Mouse (Mus musculus) brain, embryonic 14.5 days (tissue): ENCODE data around the gene Rcn3.

Source experiments
- CTCF ChIP-seq: fragments of 200-500 bp; IDR thresholded peaks from 2 replicates; pipeline ENCODE4 v1.5.1; 2012; ENCODE audit warnings: inconsistent platforms, mild to moderate bottlenecking, moderate library complexity, borderline replicate concordance; ENCODE audit not compliant: insufficient read depth, insufficient read length; ENCODE audit errors: extremely low read depth
- POLR2A ChIP-seq: fragments of 200-500 bp; IDR thresholded peaks from 2 replicates; pipeline ENCODE4 v1.6.1; 2012; ENCODE audit warnings: mild to moderate bottlenecking, inconsistent platforms, borderline replicate concordance; ENCODE audit not compliant: poor library complexity, insufficient read depth, insufficient read length, severe bottlenecking; ENCODE audit errors: extremely low read depth

- no peak for TF ChIP-seq POLR2A
- no peak for TF ChIP-seq CTCF
These were observed 40.4 kb downstream of the Rcn3 start for GRCm38 (mm10) chr7:45051601-45051974.
